Mouse (Mus musculus): Measurements from ENCODE around the gene Mttp.
A peak's percentile ranks its signal among the peaks of the same experiment; 100 is the strongest.

The Mttp gene

DNA sequence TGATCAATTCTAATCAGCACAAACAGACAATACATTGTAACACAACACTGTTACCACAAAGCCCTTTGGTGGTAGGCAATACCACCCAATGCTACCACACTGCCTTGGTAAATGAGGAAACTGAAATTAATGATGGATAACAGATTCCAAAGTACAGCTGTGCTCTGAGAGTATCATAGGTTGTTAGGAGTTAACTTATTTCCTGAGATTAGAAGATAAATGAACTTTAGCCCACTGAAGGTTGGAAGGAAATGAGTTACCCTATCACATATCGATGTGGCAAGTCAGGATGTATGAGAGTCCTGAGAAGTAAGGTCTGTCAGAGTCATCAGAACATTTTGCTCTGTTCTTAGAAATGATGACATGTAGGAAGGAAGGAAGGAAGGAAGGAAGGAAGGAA is 10.2 kb downstream of the Mttp start:
- DNase-seq (ENCODE audit: low read depth): no peak

DNA sequence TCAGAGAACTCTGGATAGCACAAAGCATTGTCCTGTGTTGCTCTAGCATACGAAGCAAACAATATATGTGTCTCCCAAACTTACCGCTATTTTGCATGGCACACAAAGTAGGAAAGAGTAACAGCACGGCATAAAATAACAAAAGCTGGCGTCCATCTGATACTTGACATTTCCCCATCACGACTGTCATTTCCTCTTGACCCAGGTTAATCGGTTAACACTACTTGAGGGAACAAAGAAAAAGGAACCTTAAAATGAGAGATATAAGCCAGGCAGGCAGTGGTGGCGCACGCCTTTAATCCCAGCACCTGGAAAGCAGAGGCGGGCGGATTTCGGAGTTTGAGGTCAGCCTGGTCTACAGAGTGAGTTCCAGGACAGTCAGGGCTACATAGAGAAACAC is 10.9 kb downstream of the Mttp start:
- no peak for DNase-seq (ENCODE audit: low read depth)

DNA sequence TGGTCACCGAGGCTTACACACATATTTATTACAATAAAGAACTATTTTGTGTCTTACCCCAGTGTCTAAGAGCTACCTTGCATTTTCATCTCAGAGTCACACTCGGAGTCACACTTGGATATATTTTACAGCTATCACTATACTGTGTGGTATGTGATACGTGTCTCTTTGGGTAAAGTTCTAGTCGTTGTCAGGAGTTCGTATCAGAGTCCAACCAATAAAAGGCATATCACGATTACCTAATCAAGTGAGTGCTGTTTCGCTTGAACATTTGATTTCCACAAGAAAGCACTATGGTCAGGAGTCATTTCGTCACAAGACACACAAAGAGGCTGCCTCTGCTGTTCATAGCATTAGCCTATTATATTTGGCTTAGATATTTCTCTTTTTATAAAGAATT is 11.3 kb downstream of the Mttp start:
- no peak for DNase-seq (ENCODE audit: low read depth)

DNA sequence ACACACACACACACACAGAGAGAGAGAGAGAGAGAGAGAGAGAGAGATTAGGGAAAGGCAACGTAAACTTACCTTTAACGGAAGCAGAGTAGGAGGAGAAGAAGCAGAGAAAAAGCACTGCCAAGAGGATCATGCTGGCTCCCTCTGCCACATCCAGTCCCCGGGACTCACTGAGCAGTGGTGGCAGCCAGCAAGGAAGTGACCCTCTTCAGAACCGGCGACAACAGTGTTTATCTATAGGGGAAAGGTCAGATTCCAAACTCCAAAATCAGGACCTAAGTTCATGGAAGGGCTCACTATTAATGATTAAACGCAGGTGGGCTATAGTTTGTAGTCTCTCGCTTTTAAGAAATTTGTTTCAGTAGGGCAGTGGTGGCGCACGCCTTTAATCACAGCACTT is 13.6 kb downstream of the Mttp start:
- DNase-seq (ENCODE audit: low read depth): no peak

DNA sequence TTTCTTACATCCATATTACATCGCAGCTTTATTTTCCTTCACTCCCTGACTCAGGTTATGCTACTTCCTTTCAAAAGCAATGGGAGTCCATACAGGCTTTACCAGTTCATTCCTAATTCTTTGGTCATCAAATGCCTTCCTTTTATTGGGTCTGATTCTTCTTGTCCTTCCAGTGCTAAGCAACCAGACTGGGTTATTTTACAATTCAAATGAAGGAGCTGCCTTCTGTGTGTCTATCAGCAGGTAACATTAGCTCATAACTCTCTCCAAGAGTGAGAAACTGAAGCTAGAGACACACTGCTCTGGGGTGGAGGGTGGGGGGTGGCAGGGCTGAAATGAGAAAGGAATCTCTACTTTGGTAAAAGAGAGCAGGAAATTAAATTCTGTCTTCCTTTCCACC is 14.1 kb downstream of the Mttp start:
- no peak for DNase-seq (ENCODE audit: low read depth)

DNA sequence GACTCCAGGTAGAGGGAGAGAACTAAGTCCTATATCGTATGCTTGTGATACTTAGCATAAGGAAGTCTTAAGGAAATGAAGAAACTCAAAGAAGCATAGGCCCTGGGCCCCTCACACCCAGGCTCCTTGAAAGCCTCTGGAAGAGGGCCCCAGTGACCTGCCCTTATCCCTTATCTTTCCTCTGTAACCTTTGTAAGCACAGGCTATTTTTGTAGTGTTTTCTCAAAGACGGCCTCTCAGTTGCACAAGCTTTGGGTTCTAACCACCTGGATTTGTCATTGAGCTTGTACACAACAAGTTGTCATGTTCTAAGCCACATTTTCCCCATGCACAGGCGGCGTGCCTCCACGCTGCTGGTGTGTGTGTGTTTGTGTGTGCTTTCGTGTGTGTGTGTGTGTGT is 15.7 kb downstream of the Mttp start:
- no peak for DNase-seq (ENCODE audit: low read depth)

DNA sequence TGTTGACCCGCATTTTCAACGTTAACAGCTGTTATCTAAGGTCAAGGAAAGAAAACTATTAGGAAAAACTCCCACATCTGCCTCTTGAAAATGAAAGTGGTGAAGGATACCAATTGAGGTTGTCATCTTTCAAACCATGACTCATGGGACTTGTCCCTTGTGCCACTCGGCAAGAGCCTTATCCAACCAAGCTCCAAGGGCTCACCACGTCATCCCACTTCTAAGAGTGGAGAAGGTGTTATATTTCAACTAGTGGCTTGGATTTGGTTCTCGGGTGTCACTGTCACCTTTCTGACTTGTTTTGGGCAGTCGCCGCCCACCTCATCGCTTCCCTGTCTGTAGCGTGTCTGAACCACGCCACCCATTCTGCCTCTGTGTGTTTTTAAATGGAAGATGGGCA is 20.9 kb downstream of the Mttp start:
- no peak for DNase-seq (ENCODE audit: low read depth)

DNA sequence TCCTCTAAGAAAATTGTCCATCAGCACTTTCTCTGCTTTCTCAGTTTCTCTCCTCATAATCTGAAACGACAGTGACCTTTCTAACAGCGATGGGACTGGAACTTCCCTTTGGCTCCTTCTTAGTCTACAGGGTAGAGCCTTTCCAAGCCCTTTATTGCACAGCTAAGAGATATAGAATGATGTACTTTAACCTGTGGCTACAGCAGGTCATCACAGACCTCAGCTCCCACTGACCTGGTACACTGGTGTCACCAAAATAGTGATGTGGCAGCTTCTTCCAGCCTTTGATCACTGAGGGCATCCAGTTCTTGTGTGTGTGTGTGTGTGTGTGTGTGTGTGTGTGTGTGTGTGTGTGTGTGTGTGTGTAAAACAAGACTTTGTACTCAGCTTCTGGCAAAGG is 23.3 kb downstream of the Mttp start:
- no peak for DNase-seq (ENCODE audit: low read depth)

DNA sequence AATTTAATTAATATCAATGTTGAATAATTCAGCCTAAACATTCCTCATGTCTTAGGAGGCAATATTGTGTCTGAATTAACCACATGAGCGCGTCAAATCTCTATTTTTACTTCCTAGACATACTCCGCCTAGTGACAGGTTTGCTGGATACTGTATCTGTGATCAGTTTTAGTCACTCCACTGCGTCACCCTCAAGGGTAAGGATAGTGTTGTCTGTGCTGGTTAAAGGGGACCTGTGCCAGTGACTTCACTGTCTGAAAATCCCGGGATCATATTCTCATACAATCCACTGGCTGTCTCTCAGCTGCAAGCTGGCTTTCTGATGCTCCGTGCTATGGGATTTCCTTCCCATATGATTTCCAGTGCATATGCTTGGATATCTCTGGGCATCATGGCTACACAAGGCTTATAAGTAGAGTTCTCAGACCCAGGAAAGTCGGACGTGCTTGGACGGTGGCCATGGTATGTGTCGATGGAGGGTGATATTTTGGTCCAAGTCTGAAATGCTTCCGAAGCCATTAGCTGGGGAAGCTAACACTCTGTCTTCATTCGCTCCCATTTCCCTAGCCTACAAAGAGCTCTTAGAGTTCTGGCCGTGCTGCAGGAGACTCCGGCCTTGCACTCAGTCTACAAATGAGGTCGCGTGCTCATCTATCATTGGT is 25.2 kb downstream of the Mttp start:
- DNase-seq (ENCODE audit: low read depth): no peak

DNA sequence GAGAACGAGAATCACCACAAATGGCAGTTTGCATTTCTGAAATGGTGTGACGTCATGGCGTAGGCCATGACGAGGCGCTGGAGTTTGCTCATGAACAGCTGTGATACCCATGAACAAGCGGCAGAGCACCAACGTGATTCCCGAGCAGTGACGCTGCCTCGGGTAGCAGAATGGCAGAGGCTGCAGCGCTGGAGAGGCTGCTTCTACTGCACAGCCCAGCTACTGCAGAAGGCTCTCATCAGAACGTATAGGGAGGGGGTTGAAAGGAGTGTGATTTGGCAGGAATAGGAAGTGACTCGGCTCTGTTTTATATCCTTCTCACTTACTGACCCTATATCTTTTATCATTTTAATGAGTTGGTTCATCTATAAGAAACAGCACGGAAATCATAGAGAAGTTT is 25.9 kb downstream of the Mttp start:
- DNase-seq (ENCODE audit: low read depth): no peak

DNA sequence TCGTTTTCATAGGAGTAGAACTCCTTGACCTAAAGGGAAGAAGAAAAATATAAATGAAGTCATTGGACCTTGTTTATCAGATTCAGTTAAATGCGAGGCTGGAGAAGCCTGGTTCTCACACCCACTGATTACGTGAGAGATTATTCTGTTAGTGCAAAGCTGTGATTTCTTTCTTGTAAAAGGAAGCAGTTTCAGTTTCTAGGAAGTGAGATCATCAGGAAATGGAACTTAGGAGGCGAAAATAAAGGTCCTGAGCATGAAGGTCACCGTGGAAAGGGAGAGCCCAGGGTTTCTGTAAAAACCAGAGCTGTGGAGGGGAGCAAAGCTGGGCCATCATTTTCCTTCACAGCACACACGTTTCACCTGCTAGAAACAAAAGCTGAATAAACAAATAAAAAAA is 26.4 kb downstream of the Mttp start:
- no peak for DNase-seq (ENCODE audit: low read depth)

DNA sequence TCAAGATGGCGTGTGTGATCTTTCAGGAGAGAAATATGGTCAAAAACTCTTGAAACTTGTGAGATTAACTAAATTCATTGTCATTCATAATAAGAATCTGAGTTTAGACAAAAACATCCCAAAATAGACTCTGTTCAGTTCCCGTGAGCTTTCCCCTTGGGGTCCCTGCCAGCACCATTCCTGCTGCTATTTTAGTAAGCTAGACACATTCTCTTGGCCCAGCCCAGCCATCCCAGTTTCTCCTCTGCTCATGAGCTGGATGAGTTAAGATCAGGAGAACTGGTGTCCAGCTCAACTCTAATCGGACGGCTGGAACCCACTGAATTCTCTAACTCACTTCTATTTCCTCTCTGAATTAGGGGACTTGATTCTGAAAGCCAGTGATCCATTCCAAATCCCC is 27.9 kb downstream of the Mttp start:
- peak; percentile 34 for DNase-seq (ENCODE audit: low read depth)

DNA sequence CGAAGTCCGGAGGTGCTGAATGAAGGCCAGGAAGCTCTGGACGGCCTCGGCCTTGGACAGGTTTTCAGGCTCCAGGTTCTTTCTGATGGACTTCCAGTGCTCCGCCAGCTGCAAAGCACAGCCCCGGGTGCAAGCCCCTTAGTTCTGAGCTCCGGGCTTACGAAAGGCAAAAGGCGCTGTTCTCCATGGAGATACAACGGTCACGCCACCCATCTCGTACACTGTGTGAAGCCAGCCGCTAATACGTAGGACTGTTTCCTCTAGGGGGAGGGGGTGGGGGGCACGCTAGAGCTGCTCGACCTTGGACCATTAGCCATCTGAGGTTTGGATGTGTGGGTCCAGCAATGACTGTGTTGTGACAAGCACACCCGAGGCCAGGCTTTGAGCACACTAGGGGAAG is 30.7 kb downstream of the Mttp start:
- DNase-seq (ENCODE audit: low read depth): no peak

DNA sequence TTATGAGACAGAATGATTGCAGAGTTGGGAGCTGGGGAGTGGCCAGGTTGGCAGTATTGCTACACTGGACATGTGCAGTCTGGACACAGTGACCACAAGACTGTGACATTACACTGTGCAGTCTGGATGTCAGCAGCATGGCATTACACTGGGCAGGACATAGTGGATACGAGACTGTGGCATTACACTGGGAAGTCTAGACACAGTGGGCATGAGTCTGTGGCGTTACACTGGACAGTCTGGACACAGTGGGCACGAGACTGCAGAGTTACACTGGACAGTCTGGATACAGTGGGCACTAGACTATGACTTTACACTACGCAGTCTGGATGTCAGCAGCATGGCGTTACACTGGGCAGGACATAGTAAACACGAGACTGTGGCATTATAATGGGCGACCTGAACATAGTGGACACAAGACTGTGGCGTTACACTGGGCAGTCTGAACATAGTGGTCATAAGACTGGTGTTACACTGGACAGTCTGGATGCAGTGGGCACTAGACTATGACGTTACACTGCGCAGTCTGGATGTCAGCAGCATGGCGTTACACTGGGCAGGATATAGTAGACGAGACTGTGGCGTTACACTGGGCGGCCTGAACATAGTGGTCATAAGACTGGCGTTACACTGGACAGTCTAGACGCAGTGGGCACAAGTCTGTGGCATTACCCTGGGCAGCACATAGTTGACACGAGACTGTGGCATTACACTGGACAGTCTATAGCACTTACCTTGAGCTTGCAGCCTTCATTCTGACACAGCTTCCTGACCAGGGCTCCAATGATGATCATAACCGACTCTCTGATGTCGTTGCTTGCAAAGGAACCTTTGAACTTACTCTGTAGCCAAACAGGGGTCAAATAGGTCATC is 33.6 kb downstream of the Mttp start:
- DNase-seq (ENCODE audit: low read depth): no peak

DNA sequence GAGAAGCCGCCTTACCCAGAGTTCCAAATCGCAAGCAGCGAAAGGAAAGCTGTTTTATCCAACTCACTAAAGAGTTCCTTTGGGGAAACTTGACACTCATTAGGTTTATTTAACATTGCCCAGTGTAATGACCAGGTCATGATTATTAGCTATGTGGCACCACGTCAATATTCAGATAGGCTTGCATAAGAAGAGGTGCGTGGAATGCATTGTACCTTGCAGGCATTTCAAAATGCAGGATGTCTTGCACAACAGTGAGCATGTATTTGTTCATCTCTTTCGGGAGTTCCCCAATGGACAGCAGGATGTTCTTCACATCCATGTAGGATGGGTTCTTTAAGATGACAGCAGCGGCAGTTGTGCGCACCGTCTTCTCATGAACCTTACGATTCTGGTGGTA is 37.9 kb downstream of the Mttp start:
- DNase-seq (ENCODE audit: low read depth): no peak

DNA sequence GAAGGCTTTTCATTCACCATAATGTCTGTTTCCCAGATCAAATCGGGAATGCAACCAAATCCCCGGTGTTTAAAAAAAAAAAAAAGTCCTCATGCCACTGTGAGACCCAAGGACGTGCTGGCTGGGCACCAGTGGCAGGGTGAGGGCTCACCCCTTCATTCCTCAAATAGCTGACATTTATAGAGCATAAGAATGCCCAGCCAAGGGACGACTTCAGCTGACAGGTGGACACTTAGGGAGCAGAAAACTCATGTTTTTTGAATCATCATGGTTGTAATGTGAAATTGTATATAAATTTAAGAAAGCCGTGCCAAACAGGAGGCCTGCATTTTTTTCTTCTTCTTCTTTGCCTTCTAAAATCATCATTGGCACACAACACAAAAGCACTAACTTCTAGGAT is 39.7 kb downstream of the Mttp start:
- DNase-seq (ENCODE audit: low read depth): no peak

DNA sequence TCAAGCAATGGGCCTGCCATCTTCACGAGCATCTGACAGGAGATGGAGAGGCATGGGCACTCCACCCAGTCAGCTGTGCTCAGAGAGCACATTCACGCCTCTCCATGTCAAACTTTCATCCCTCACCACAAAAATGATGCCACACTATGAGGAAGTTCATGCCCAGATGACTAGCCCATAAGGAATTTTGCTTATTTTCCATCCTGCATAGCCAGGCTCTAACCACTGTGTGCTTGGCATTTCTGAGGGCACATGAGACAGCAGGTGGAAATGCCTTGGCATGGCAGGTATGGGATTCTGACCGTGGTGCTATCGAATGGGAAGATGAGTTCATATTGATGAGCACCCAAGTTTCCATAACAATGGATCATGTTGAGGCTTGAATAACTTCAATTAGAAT is 41.1 kb downstream of the Mttp start:
- DNase-seq (ENCODE audit: low read depth): no peak

DNA sequence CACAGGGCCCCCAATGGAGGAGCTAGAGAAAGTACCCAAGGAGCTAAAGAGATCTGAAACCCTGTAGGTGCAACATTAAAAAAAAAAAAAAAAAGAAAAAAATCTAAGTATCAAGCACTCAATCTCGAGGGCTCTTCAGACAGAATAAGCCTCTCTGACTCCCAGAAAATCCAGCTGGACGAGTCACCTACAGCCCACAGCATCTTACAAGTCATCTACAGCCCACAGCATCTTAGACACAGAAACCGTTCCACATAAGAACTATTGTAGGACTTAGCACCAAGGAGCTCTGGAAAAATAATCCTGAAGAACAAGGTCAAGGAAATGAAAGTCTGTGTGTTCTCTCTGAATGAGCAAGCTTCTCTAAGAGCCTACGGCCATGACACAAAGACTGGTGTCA is 42.8 kb downstream of the Mttp start:
- DNase-seq (ENCODE audit: low read depth): no peak

DNA sequence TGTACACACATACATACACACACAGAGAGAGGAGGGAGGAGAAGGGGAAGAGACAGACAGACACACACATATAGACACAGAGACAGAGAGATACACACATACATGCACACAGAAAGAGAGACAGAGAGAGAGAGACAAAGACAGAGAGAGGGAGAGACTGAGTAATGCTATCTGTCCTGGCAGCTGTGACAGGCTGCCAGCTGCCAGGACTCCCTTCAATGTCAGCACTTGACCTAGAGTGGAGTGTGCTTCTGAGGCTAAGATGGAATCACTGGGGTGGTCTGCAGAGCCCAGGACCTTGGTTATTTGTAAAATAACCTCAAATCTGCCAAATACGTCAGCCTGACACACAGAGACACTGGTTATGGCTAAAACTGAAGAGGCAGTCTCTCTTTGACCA is 47.0 kb downstream of the Mttp start:
- no peak for DNase-seq (ENCODE audit: low read depth)

DNA sequence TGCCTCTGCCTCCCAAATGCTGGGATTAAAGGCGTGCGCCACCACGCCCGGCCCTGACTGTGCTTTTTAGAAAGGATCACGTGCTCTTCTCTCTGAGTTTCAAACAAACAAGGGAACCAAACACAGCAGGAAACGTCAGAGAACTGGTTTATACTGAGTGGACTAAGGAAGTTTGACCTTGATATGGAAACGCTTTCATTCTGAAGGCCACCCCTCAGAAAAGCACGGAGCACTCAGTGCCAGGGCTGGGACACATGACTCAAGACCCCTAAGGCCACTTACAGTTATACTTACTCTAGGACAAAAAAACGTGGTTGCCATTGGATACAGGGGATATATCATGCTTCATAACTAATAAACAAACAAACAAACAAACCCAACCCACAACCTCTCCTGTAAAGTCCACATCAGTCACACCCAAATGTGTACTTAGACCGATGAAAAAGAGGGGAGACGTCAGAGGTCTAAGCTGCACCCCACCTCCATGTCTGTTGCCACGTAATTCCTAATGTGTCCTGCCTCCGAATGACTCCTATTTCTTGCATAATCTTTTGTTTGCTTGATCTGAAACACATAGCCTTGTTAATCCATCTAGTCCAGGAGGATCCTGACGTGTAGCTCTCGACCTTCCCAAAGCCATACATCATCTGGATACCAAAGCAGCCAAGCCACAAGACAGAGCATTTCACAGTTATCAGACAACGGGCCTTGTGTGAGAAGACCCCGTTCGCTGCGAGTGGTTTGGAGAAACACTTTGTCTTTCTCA is 48.3 kb downstream of the Mttp start:
- no peak for DNase-seq (ENCODE audit: low read depth)

DNA sequence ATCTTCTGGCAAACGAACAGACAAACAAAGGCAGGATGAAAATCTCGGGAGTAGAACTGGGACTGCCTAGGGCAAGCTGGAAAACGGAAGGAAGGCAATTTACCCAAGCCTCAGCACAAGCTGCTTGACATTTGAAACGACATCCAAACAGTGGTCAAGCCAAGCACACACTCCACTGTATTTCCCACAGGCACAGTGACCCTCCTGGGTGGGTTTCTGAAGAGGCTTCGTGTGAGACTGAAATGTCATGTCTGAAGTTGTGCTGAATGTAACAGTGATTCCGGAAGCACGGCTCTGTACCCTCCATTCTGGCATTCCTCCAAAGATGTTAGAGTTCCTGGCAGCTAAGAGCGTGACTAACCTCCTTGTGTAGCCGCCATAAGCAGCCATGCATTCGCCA is 49.0 kb downstream of the Mttp start:
- peak; percentile 59 for DNase-seq (ENCODE audit: low read depth)

DNA sequence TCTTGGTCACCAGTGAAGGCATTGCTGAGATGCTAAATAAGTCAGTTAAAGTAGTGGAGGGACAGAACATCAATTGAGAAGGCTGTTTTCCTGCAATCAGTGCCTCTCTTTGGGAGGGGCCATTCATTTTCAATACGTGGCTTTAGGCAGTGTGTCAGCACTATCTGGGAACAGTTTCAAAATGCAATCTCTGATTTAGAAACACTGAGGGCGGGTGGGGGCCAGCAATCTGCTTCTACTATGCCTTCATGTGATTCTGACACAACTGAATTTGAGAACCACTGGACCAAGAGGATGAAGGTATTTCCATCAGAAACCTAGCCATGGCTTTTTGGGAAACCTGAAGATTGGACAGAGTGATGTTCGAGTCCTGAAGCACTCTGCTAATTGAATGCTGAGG is 49.5 kb downstream of the Mttp start:
- DNase-seq (ENCODE audit: low read depth): peak; percentile 82

DNA sequence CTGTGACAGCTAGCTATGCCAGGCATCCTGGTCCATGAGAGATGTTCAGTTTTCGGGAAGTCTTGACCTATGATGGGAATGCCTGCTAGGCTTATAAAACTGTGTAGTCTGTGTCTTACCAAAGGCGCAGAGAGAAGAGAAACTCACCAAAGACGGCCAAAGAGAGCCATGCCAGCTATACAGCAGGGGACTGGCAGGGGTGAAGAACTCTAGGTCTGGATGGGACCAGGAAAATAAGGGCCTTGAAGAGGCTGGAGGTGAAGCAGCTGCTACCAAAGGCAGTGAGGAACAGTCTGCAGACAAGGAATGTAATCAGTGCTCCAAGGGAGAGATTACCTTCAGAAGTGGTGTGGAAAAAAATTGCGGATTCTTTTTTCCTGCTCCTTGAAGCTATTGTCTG is 60.9 kb downstream of the Mttp start:
- no peak for DNase-seq (ENCODE audit: low read depth)

Measured in NIH3T3 (cell line).